Mouse (Mus musculus) c-Kit-positive CD71-negative TER-119-negative erythroid progenitor cells, embryonic 14.5 days (primary cell): ENCODE data around the gene Tmem160.
A peak's percentile ranks its signal among the peaks of the same experiment; 100 is the strongest.

Source experiments
- DNase-seq: peaks from one replicate; pipeline ENCODE4 v3.0.0-alpha.2; 2013; ENCODE audit warnings: low read depth

The Tmem160 gene

GRCm38 (mm10) chr7:16441241-16441640 is 11.3 kb upstream of the Tmem160 start:
- no peak for DNase-seq

- no peak for DNase-seq
These were observed 923 bp upstream of the Tmem160 start for GRCm38 (mm10) chr7:16451656-16452055.

- peak; percentile 50 for DNase-seq
These were observed 636 bp downstream of the Tmem160 start for GRCm38 (mm10) chr7:16453118-16453711.

- no peak for DNase-seq
These were observed 2.4 kb downstream of the Tmem160 start for GRCm38 (mm10) chr7:16455016-16455415.

GRCm38 (mm10) chr7:16456289-16456688 is 3.7 kb downstream of the Tmem160 start:
- no peak for DNase-seq

- no peak for DNase-seq
These were observed 8.0 kb downstream of the Tmem160 start for GRCm38 (mm10) chr7:16460566-16460965.

GRCm38 (mm10) chr7:16461151-16461550 is 8.6 kb downstream of the Tmem160 start:
- DNase-seq, result no peak

- no peak for DNase-seq
These were observed 9.1 kb downstream of the Tmem160 start for GRCm38 (mm10) chr7:16461705-16462104.

GRCm38 (mm10) chr7:16463214-16463613 is 10.6 kb downstream of the Tmem160 start:
- DNase-seq, result peak; percentile 67

GRCm38 (mm10) chr7:16465160-16465559 is 12.6 kb downstream of the Tmem160 start:
- peak; percentile 48 for DNase-seq

- DNase-seq, result no peak
These were observed 13.0 kb downstream of the Tmem160 start for GRCm38 (mm10) chr7:16465568-16465967.

GRCm38 (mm10) chr7:16466565-16466964 is 14.0 kb downstream of the Tmem160 start:
- peak; percentile 39 for DNase-seq

GRCm38 (mm10) chr7:16468115-16468514 is 15.5 kb downstream of the Tmem160 start:
- no peak for DNase-seq

GRCm38 (mm10) chr7:16471549-16471948 is 19.0 kb downstream of the Tmem160 start:
- DNase-seq, result no peak

GRCm38 (mm10) chr7:16472116-16472709 is 19.6 kb downstream of the Tmem160 start:
- no peak for DNase-seq

- no peak for DNase-seq
These were observed 21.3 kb downstream of the Tmem160 start for GRCm38 (mm10) chr7:16473847-16474246.

- no peak for DNase-seq
These were observed 21.9 kb downstream of the Tmem160 start for GRCm38 (mm10) chr7:16474445-16474844.

GRCm38 (mm10) chr7:16475321-16475720 is 22.7 kb downstream of the Tmem160 start:
- no peak for DNase-seq

GRCm38 (mm10) chr7:16475764-16476599 is 23.4 kb downstream of the Tmem160 start:
- no peak for DNase-seq

- no peak for DNase-seq
These were observed 24.0 kb downstream of the Tmem160 start for GRCm38 (mm10) chr7:16476600-16476989.

- DNase-seq, result no peak
These were observed 25.0 kb downstream of the Tmem160 start, which contains the start of gene Npas1 for GRCm38 (mm10) chr7:16477628-16478027. Gene Npas1, minus strand, starts transcription at chr7:16477728.

GRCm38 (mm10) chr7:16488816-16489215 is 36.2 kb downstream of the Tmem160 start:
- DNase-seq, result no peak

GRCm38 (mm10) chr7:16489948-16490347 is 37.4 kb downstream of the Tmem160 start:
- DNase-seq, result no peak
